Mouse (Mus musculus): ENCODE measurements around the gene Wbp2.
A peak's percentile ranks its signal among the peaks of the same experiment; 100 is the strongest.

Gene Wbp2

DNA sequence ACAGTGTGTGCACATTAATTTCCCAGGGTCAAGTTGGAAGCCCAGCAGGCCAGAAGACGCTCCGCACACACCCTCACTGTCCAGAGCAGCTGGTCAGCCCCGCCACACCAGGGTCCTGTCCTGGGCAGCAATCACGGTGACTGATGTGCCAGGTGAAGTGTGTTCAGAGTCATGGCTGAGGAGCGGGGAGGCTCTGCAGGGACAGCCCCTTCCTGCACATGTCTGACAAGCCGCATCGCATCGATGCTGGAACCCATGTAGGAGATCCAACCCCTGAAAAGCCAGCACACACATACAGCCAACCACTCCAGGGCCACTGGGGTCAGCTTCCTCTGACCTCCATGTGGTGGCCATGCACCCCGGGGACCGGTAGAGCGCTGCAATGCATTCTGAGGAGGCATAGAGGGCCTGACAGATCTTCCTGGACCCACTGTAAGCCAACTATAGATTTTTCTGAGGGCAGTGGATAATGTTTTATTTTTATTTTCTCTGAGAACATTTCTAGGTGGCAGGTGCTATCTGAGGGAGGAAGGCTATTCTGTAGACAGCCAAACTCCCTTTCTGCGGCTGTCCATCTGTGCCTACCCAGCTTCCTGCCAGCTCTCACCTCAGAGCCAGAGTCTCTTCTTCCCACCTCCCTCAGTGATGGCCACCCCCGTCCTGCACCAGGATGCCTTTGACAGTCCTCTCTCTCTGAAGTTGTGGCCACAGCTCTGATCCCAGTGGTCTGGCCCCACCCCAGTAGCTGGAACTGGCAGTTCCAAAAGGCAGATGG, 25.0 kb downstream of the Wbp2 start:
- DNase-seq, result peak; percentile 93

DNA sequence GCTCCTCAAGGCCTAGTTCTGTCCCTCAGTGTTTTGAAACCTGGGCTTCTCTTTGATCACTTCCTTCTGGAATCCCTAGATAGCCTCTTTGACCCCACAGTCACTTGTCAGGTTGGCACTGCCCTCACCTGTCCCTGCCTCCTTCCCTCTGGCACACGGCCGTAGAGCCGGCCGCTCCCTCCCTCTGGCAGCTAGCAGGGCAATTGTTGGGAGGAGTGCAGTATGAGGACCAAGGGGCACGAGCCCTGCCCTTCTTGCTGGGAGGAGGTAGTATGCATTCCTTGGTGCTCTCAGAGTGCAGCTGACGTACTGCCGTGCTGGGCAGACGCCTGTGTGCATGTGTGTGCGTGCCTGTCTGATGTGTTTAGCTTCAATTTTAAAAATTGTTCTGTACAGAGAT, 26.2 kb downstream of the Wbp2 start:
- DNase-seq, result peak; percentile 79

DNA sequence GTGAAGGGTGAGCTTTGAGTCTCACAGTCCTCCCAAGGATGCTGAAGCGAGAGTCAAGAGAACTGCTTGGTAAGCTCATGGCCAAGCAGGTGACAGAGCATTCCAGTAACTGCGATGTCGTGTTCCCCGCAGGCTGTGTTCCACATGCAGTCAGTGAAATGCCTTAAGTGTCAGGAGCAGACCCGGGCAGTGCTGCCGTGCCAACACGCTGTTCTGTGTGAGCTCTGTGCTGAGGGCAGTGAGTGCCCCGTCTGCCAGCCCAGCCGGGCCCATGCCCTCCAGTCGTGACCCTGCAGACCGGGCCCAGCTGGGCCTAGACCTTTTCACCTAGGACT, 27.1 kb downstream of the Wbp2 start:
- DNase-seq, result peak; percentile 66

DNA sequence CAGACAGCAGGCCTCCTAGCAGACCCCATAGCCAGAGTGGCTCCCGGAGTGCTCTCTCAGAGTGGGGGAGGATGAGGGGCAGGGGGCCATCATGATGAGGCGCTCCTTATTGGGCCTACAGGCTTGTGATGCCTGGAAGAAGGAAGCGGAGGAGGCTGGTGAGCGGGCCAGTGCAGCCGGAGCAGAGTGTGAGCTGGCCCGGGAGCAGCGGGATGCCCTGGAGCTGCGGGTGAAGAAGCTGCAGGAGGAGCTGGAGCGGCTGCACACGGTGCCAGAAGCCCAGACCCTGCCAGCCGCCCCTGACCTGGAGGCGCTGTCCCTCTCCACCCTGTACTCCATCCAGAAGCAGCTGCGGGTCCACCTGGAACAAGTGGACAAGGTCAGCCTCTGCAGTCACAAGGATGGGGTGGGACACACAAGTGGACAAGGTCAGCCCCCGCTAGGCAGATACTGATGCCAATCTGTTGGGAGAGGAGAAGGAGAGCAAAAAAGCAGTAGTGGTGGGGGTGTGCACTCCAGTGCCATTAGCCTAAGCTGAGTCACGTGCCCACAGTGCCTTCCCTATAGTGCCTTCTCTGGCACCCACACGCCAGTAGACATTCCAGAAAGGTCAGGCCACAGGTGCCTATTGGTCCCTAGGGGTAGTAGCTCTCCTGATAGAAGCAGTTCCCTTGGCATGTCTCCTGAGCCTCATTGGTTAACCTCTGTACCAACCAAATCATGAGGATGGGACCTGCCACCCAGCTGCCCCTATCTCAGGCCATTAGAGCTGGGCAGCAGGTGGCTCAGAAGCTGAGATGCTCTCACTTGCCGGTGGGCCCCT, 27.7 kb downstream of the Wbp2 start:
- peak; percentile 66 for DNase-seq

DNA sequence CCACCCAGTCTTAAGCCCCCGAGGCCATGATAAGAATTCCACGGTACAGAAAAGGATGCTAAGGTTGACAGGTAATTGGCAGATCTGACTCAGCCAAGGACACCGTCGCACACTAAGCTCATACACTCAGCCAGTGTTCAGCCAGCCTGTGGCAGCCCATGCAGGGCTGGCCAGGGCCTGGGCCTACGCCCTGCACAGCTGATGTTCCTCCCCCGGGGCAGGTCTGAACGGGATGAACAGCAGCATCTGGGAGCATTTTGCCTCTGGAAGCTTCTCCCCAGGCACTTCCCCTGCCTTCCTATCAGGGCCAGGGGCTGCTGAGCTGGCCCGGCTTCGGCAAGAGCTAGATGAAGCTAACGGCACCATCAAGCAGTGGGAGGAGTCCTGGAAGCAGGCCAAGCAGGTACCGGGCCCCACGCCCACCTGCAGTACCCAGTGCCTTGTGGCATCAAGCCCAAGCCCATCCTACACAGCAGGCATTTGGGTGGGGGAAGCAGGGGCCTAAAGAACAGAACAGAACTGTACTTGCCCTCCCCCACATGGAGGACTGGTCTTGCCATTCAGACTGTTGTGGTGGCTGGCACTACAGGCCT, 28.7 kb downstream of the Wbp2 start:
- DNase-seq, result peak; percentile 70

DNA sequence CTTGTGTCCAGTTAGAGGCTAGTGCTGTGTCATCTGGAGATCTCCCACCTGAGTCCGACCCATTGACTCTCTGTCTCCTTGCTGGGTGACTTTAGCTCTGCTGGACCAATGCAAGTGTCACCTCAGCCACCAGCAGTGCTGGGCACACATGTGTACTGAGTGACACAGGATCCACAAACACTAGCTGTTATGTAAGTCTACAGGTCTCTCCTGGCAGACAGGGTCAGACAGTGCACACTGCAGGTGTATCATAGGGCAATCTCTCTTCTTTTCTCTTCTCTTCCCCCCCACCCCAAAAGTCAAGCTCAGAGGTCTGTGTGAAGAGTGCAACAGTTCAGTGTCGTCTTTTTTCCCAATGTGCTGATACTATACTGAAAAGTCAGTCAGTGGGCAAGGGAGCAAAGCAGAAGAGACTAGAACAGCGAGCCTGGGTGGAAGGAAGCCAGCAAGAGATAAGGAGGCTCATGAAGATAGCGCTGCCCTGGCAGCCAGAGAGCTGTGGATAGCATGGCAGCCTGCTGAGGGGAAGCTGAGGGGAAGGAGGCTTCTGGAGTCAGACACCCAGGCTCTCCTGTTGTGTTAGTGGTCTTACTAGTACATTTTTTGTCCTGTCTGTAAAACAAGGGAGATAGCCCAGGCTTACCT, 29.4 kb downstream of the Wbp2 start:
- DNase-seq, result peak; percentile 52

DNA sequence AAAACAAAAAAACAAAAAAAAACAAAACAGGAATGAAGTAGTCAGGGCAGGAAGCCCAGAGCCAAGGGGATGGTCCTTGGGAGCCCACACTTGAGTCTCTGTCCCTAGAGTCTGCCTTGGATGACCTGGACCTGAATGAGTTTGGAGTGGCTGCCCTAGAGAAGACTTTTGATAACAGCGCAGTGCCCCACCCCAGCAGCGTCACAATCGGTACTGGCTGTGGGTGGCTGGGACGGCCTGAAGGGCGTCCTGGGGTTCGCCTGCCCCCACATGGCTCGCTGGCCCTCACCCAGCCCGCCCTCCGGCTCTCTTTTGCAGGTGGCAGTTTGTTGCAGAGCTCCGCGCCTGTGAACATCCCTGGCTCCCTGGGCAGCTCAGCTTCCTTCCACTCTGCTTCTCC, 30.9 kb downstream of the Wbp2 start:
- no peak for DNase-seq

DNA sequence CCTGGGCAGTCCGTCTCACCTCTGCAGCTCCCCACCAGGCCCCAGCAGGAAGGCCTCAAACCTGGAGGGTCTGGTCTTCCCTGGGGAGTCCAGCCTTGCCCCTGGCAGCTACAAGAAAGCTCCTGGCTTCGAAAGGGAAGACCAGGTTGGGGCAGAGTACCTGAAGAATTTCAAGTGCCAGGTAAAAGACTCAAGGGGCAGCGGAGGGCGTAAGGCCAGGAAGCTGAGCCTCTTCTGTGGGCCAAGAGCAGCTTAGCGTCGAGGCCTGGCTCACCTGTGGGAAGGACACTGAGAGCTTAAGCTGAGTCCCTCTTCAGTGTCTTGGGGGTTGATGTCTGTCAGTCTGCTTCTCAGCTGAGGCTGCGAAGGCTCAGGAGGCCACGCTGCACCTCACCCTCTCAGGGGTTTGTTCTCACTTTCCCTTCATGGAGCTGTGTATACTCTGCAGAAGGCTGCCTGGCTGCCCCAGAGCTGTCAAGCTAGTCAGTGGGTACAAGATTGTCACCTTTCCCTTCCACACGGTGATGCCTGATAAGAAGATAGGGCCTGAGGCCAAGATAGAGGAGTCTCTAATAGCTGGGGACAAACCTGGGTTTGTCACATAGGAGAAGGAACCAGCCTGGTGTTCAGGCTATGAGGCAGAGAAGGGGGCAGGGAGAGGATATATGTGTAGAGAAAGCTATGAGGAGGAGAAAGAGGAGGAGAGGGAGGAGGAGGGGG, 33.1 kb downstream of the Wbp2 start:
- DNase-seq, result no peak

DNA sequence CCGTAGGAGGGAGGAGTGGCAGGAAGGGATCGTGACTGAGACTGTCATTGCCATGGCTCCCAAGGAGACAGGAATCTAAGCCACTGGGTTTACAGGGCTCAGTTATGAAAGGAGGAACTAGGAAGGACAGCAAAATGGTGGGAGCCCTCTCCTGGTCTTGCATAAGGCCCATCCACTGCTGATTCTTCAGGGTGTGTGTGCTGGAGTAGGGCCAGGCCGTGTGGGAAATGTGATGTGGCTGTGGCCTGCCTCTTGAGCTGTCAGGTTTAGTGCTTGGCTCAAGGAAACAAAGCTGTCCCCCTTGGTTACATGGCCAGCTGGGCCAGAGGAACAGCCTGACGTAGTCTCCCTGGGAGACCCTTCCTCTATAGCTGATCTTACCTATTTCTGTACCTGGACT, 36.6 kb downstream of the Wbp2 start:
- no peak for DNase-seq

DNA sequence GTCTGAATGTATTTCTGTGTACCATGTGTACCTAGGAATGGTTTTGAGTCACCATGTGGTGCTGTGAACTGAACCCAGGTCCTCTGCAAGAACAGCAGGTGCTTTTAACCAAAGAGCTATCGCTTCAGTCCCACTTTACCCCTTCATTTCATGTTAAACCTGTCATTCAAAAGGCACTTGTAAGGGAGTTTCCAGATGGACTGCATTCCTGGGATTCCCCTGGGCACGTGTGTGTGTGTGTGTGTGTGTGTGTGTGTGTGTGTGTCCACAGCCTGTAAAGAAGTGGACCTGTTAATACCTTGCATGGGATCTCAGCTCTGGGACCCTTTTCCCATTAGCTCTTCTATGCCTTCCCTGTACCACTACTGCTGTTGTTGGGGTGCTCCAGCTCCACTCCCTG, 37.2 kb downstream of the Wbp2 start:
- DNase-seq, result no peak

DNA sequence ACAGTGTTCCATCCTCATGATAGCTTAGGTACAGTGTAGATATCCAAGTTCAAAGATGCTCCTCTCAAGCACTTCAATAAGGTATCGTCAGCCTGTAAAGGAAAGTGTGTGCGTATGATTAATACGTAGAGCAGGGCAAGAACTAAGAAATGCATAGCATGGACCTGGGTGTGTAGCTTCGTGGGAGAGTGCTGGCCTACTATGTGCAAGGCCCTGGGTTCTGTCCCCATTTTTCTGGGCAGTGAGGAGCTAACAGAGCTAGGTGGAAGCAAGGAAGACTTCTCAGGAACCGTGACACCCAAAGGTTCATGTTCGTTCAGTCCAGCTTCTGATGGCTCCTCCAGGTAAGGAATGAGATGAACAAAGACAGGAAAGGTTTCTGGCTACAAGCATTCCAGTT, 41.6 kb downstream of the Wbp2 start:
- no peak for DNase-seq

DNA sequence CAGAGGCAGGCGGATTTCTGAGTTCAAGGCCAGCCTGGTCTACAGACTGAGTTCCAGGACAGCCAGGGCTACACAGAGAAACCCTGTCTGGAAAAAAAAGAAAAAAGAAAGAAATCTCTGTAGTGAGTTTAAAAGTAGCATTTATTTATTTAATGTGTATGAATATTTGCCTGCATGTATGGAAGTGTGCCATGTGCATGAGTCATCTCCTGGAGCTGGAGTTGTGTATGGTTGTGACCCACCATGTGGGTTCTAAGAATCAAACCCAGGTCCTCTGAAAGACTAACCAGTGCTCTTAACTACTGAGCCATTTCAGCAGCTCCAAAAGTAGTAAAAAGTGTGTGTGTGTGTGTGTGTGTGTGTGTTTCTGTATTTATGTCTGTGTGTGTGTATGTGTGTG, 43.5 kb downstream of the Wbp2 start:
- no peak for DNase-seq

DNA sequence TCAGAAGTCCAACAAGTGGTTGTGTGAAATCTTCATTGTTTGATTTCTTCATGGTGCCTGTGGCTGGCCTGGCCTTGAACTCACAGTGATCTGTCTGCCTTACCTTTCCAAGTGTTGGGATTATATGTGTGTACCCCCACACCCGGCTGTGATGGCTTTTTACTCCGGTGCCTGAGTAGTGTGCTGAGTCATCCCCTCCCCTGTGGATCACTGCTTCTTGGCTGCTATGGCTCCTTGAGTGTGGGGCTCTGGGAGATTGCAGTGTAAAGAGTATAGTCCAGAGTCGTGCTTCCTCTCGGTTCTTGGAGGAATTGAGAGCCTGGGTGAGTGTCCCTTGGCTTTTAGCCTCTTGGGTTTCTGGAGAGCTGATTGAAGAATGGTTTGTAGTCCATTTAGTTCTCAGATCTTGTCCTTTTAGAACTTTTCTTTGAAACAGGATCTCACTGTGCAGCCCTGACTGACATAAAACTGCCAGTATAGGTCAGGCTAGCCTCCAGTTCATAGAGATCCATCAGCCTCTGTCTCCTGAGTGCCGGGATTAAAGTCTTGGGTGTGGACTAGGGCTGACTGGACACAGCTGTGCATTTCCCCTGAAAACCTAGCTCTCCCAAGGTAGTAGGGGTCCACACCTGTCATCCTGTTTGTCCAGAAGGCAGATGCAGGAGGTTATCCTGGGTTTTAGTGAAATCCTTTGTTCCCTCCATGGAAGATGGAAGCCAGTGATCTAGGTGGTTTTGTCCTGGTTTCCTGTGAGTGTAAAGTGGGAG, 44.2 kb downstream of the Wbp2 start:
- DNase-seq, result no peak

DNA sequence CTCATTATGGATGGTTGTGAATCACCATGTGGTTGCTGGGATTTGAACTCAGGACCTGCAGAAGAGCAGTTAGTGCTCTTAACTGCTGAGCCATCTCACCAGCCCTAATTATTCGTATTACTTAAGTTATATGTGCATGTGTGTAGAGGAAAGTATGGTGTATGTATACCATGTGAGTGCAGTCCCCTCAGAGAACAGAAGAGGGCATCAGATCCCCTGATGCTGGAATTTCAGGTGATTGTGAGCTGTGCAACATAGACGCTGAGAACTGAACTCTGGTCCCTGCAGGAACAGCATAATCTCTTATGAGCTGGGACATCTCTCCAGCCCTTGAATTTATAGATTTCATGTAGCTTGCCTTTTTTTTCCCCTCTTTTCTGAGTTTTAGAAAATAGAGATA, 45.0 kb downstream of the Wbp2 start:
- no peak for DNase-seq

DNA sequence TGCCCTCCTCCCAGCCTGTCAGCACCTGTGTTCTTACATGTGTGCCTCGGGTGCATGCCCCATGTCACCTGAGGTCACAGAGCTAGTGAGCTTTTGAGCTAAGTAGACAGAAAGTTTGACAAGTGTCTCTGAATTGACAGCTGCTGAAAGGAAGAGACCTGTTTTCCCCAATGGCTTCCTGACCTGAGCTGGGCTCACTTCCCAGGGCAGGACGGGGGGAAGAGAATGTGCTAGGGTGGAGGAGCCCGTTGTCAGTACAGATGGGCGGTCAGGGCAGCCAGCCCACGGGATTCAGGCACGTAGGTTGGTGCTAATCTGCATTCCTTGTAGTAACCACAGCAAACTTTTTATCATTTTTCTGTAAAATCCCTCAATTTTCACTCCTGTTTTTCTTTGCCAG, 46.2 kb downstream of the Wbp2 start:
- no peak for DNase-seq

DNA sequence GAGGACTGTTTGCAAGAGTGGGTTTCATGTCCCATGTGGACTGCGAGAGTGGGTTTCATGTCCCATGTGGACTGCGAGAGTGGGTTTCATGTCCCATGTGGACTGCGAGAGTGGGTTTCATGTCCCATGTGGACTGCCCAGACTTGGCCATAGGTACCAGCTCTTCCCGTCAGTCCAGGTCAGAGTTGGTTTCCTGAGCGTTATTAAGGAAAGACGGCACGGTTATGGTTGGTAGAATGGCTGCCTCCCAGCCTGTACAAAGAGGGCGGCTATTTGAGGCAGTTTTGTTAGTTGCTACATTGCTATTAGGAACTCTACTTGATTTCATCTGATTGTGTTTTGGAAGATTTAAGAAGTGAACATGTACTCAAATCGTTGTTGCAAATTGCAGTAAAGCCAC, 49.0 kb downstream of the Wbp2 start:
- no peak for DNase-seq

DNA sequence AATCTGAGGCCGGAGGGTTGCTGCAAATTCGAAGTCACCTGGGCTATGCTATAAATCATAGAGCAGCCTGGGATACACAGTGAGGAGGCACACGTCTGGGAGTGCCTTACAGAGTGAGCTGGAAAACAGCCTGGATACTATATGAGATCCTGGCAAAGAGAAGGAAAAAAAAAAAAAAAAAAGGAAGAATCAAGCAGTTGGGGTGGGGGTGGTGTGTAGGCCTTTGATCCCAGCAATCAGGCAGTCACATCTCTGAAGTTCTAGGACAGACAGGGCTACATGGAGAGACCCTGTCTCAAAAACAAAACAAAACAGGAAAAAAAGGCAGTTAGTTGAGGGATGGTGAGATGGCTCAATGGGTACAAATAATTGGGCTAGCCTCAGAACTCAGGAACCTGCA, 50.1 kb downstream of the Wbp2 start:
- no peak for DNase-seq

DNA sequence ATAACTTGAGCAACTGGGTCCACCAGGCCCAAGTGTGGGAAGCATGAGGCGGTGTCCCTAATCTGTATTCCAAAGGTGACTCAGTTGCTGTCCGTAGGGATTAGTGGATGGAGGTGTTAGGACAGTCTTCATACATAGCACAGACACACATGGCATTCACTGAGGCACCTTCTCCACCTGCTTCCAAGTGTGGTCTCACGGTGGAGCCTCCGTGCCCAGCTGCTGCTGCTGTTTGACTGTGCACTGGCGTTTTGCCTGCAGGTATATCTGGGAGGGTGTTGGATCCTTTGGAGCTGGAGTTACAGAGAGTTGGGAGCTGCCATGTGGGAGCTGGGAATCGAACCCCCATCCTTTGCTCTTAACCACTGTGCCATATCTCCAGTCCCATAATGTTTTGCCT, 52.2 kb downstream of the Wbp2 start:
- no peak for DNase-seq

DNA sequence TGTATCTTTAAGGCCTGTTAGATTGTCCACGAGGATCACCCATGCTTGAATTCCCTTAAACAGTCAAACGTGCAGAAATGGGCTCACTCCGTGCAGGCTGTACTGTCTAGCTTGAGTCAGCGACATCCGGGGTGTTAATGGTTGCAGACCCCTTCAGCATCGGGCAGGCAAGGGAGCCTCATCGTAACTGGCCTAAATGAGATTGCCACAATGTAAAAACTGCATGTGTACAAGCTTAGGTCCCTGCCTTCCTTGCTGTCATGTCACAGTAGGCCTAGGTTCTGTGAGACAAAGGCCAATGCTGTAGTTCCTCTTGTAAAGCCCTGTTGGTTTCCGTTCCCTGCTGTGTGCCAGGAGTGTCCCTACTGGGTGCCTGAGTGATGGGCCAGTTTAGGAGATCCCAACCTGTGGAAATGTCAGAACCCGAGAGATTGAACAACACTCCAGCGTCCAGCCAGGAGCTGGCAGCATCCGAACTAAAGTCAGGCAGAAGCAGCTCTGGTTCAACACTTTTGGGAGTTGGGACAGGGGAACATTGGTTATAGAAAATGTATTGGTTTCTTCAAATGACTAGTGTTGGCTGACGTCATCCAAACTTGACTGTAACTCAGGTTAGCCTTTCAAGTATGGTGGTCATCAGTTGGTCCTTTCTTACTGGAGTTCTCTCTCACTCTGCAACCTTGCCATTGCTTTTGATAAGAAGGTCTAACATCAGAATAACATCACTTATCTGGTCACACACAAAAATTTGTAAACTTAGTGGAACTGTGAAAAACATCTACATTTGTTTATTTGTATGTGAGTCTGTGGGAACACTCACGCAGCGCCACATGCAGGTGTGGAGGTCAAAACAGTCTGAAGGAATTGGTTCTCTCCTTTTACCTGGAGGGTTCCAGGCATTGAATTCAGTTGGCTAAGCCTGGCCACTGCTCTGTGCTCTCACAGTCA, 55.6 kb downstream of the Wbp2 start:
- peak; percentile 78 for DNase-seq

DNA sequence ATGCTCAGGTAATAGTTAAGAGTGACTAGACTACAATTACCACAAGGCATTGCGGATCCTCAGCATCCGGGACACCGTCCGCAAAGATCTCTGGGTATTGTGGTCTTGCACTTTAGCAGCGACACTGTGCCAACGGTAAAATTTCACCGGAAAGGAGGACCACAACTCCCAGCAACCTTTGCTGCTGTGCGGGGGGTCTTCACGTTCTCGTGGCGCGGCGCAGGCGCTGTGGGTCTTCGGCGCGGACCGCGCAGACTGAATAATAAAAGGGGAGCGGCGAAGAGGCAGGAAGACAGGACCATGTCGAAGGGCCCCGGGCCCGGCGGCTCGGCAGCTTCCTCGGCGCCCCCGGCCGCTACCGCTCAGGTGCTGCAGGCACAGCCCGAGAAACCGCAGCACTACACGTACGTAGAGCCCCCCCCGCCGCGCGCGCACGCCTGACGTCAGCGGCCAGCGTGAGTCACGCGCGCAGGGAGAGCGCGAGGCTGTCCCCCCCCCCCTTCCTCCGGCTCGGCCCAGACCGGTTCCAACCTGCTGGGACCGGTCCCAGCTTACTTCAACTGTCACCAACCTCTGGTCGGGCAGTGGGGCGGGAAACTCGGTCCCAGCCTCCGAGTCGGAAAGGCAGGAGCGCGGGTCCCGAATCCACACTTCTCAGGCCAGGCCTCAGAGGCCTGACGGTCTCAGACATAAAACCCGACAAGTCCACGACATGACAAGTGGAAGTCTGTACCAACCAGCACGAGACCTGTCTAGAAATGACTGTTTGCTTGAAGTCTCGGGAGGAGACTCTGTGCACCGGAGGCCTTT, 56.5 kb downstream of the Wbp2 start, which contains the start of gene Unk:
TSS of gene Unk (plus strand) at position 235 of the 810 bp plus-strand sequence.
- peak; percentile 99 for DNase-seq

Data from cerebellum, adult 9-11 months (tissue).